Mouse (Mus musculus): ENCODE data around the gene Slc25a45. TPM values are rescaled to one million over a fixed set of nuclear protein-coding genes. Genes with fewer than 3 reads are reported as not detected.

Slc25a45 gene
- polyA plus RNA-seq, 1 experiment from 2014 or later: 2.3 TPM

- Histone ChIP-seq H3K4me2 (no peak overlapping the region), H3K27ac (ENCODE audit: low read depth, low read length) (no peak overlapping the region), H3K4me1 (ENCODE audit: control insufficient read depth, insufficient read depth, low read length) (peaks cover 4% of the 10 kb centered on the region; the same call in 1 of the 2 replicates), H3K4me3 (ENCODE audit: low read depth, low read length) (no peak overlapping the region), H3K9ac (ENCODE audit: low read depth, low read length) (no peak overlapping the region), H3K27me3 (ENCODE audit: control insufficient read depth, insufficient read depth, low read length) (no peaks in the 10 kb centered on the region), H3K36me3 (ENCODE audit: control insufficient read depth, insufficient read depth, low read length) (no peaks in the 10 kb centered on the region), H3K9me3 (replicated peaks; ENCODE audit: control insufficient read depth, low read length) (no peaks in the 10 kb centered on the region)
- WGBS (ENCODE audit: insufficient replicate concordance): 90% methylated on average over 10 of the region's 10 CpGs
- no peak for ATAC-seq (replicated peaks; ENCODE audit: insufficient number of reproducible peaks, low FRiP score, low TSS enrichment)
These were observed 44.1 kb upstream of the Slc25a45 start for GRCm38 (mm10) chr19:5833287-5834100.

- peaks cover 4% of the 10 kb centered on the region; the same call in 1 of the 2 replicates for H3K4me1 ChIP-seq (ENCODE audit: control insufficient read depth, insufficient read depth, low read length)
- H3K36me3 ChIP-seq (ENCODE audit: control insufficient read depth, insufficient read depth, low read length): no peaks in the 10 kb centered on the region
- no peak overlapping the region for H3K27ac ChIP-seq (ENCODE audit: low read depth, low read length)
- no peak overlapping the region for H3K4me3 ChIP-seq (ENCODE audit: low read depth, low read length)
- H3K9me3 ChIP-seq (replicated peaks; ENCODE audit: control insufficient read depth, low read length): no peaks in the 10 kb centered on the region
- 83% methylated on average over 12 of the region's 12 CpGs for WGBS (ENCODE audit: insufficient replicate concordance)
- ATAC-seq (replicated peaks; ENCODE audit: insufficient number of reproducible peaks, low FRiP score, low TSS enrichment): no peak
- no peak overlapping the region for H3K4me2 ChIP-seq
- H3K27me3 ChIP-seq (ENCODE audit: control insufficient read depth, insufficient read depth, low read length): no peaks in the 10 kb centered on the region
- H3K9ac ChIP-seq (ENCODE audit: low read depth, low read length): no peak overlapping the region
These were observed 43.2 kb upstream of the Slc25a45 start for GRCm38 (mm10) chr19:5834260-5834925.

- peaks cover 4% of the 10 kb centered on the region; the same call in 1 of the 2 replicates for H3K4me1 ChIP-seq (ENCODE audit: control insufficient read depth, insufficient read depth, low read length)
- H3K36me3 ChIP-seq (ENCODE audit: control insufficient read depth, insufficient read depth, low read length): no peaks in the 10 kb centered on the region
- WGBS (ENCODE audit: insufficient replicate concordance): 82% methylated on average over 10 of the region's 10 CpGs
- H3K9me3 ChIP-seq (replicated peaks; ENCODE audit: control insufficient read depth, low read length): no peaks in the 10 kb centered on the region
- H3K4me3 ChIP-seq (ENCODE audit: low read depth, low read length): no peak overlapping the region
- H3K9ac ChIP-seq (ENCODE audit: low read depth, low read length): no peak overlapping the region
- ATAC-seq (replicated peaks; ENCODE audit: insufficient number of reproducible peaks, low FRiP score, low TSS enrichment): no peak
- no peak overlapping the region for H3K4me2 ChIP-seq
- H3K27me3 ChIP-seq (ENCODE audit: control insufficient read depth, insufficient read depth, low read length): no peaks in the 10 kb centered on the region
- no peak overlapping the region for H3K27ac ChIP-seq (ENCODE audit: low read depth, low read length)
These were observed 42.3 kb upstream of the Slc25a45 start for GRCm38 (mm10) chr19:5835054-5835921.

GRCm38 (mm10) chr19:5835922-5836430 lies 41.6 kb upstream of the Slc25a45 start:
- ATAC-seq (replicated peaks; ENCODE audit: insufficient number of reproducible peaks, low FRiP score, low TSS enrichment): no peak
- H3K9ac ChIP-seq (ENCODE audit: low read depth, low read length): no peak overlapping the region
- 81% methylated on average over 8 of the region's 8 CpGs for WGBS (ENCODE audit: insufficient replicate concordance)
- no peak overlapping the region for H3K27ac ChIP-seq (ENCODE audit: low read depth, low read length)
- H3K27me3 ChIP-seq (ENCODE audit: control insufficient read depth, insufficient read depth, low read length): no peaks in the 10 kb centered on the region
- H3K9me3 ChIP-seq (replicated peaks; ENCODE audit: control insufficient read depth, low read length): no peaks in the 10 kb centered on the region
- peaks cover 4% of the 10 kb centered on the region; the same call in 1 of the 2 replicates for H3K4me1 ChIP-seq (ENCODE audit: control insufficient read depth, insufficient read depth, low read length)
- H3K4me3 ChIP-seq (ENCODE audit: low read depth, low read length): no peak overlapping the region
- no peak overlapping the region for H3K4me2 ChIP-seq
- no peaks in the 10 kb centered on the region for H3K36me3 ChIP-seq (ENCODE audit: control insufficient read depth, insufficient read depth, low read length)

GRCm38 (mm10) chr19:5836941-5837572 lies 40.6 kb upstream of the Slc25a45 start:
- H3K9ac ChIP-seq (ENCODE audit: low read depth, low read length): no peak overlapping the region
- no peak overlapping the region for H3K4me3 ChIP-seq (ENCODE audit: low read depth, low read length)
- H3K36me3 ChIP-seq (ENCODE audit: control insufficient read depth, insufficient read depth, low read length): no peaks in the 10 kb centered on the region
- H3K27me3 ChIP-seq (ENCODE audit: control insufficient read depth, insufficient read depth, low read length): no peaks in the 10 kb centered on the region
- 63% methylated on average over 10 of the region's 10 CpGs for WGBS (ENCODE audit: insufficient replicate concordance)
- peaks cover 12% of the 10 kb centered on the region for H3K4me1 ChIP-seq (ENCODE audit: control insufficient read depth, insufficient read depth, low read length)
- H3K27ac ChIP-seq (ENCODE audit: low read depth, low read length): peak overlapping the region; percentile 43
- no peak for ATAC-seq (replicated peaks; ENCODE audit: insufficient number of reproducible peaks, low FRiP score, low TSS enrichment)
- H3K4me2 ChIP-seq: no peak overlapping the region
- H3K9me3 ChIP-seq (replicated peaks; ENCODE audit: control insufficient read depth, low read length): no peaks in the 10 kb centered on the region

- Histone ChIP-seq H3K9me3 (replicated peaks; ENCODE audit: control insufficient read depth, low read length) (no peaks in the 10 kb centered on the region), H3K9ac (ENCODE audit: low read depth, low read length) (no peak overlapping the region), H3K4me3 (ENCODE audit: low read depth, low read length) (no peak overlapping the region), H3K27ac (ENCODE audit: low read depth, low read length) (no peak overlapping the region), H3K4me1 (ENCODE audit: control insufficient read depth, insufficient read depth, low read length) (peaks cover 18% of the 10 kb centered on the region), H3K36me3 (ENCODE audit: control insufficient read depth, insufficient read depth, low read length) (no peaks in the 10 kb centered on the region), H3K4me2 (no peak overlapping the region), H3K27me3 (ENCODE audit: control insufficient read depth, insufficient read depth, low read length) (no peaks in the 10 kb centered on the region)
- ATAC-seq (replicated peaks; ENCODE audit: insufficient number of reproducible peaks, low FRiP score, low TSS enrichment): no peak
- 63% methylated on average over 8 of the region's 8 CpGs for WGBS (ENCODE audit: insufficient replicate concordance)
These were observed 40.0 kb upstream of the Slc25a45 start for GRCm38 (mm10) chr19:5837606-5838005.

- no peaks in the 10 kb centered on the region for H3K9me3 ChIP-seq (replicated peaks; ENCODE audit: control insufficient read depth, low read length)
- 79% methylated on average over 12 of the region's 12 CpGs for WGBS (ENCODE audit: insufficient replicate concordance)
- H3K4me1 ChIP-seq (ENCODE audit: control insufficient read depth, insufficient read depth, low read length): peaks cover 25% of the 10 kb centered on the region
- no peaks in the 10 kb centered on the region for H3K27me3 ChIP-seq (ENCODE audit: control insufficient read depth, insufficient read depth, low read length)
- H3K9ac ChIP-seq (ENCODE audit: low read depth, low read length): no peak overlapping the region
- no peaks in the 10 kb centered on the region for H3K36me3 ChIP-seq (ENCODE audit: control insufficient read depth, insufficient read depth, low read length)
- H3K27ac ChIP-seq (ENCODE audit: low read depth, low read length): no peak overlapping the region
- H3K4me2 ChIP-seq: no peak overlapping the region
- no peak overlapping the region for H3K4me3 ChIP-seq (ENCODE audit: low read depth, low read length)
- ATAC-seq (replicated peaks; ENCODE audit: insufficient number of reproducible peaks, low FRiP score, low TSS enrichment): no peak
These were observed 39.3 kb upstream of the Slc25a45 start for GRCm38 (mm10) chr19:5838136-5838891.

Data from heart, embryonic 11.5 days (tissue).